Mouse (Mus musculus) intestine, postnatal 0 days (tissue): Measurements from ENCODE around the gene Araf. TPM values are rescaled to one million over a fixed set of nuclear protein-coding genes. Genes with fewer than 3 reads are reported as not detected.

ENCODE experiments used
- ATAC-seq: fragments of 200-750 bp; cut with Nextera tagmentation; 2 replicates; pipeline ENCODE4 v1.8.0; 2017; ENCODE audit warnings: mild to moderate bottlenecking, moderate TSS enrichment, moderate library complexity
- H3K27ac ChIP-seq: fragments of 300-500 bp; sonication (generic); 2 replicates; pipeline ENCODE4 v1.5.1; 2014; ENCODE audit warnings: mild to moderate bottlenecking, low read depth, low read length, moderate library complexity
- H3K27me3 ChIP-seq: fragments of 300-500 bp; sonication (generic); replicated peaks from 2 replicates; pipeline ENCODE4 v1.6.1; 2014; ENCODE audit warnings: low read length, mixed read lengths; ENCODE audit not compliant: control insufficient read depth, insufficient read depth
- H3K36me3 ChIP-seq: fragments of 300-500 bp; sonication (generic); 2 replicates; pipeline ENCODE4 v1.6.1; 2014; ENCODE audit warnings: mild to moderate bottlenecking, moderate library complexity; ENCODE audit not compliant: control insufficient read depth, insufficient read depth
- H3K4me1 ChIP-seq: fragments of 300-500 bp; sonication (generic); replicated peaks from 2 replicates; pipeline ENCODE4 v1.6.1; 2014; ENCODE audit warnings: antibody characterized with exemption, low read length, mixed read lengths; ENCODE audit not compliant: control insufficient read depth, insufficient read depth
- H3K4me2 ChIP-seq: fragments of 300-500 bp; sonication (generic); replicated peaks from 2 replicates; pipeline ENCODE4 v1.6.1; 2014; ENCODE audit warnings: low read depth, mild to moderate bottlenecking, moderate library complexity
- H3K4me3 ChIP-seq: fragments of 300-500 bp; sonication (generic); 2 replicates; pipeline ENCODE4 v1.5.1; 2014; ENCODE audit warnings: low read depth, low read length
- H3K9ac ChIP-seq: fragments of 300-500 bp; sonication (generic); 2 replicates; pipeline ENCODE4 v1.6.1; 2014; ENCODE audit warnings: mild to moderate bottlenecking, low read depth, low read length
- H3K9me3 ChIP-seq: fragments of 300-500 bp; sonication (generic); 2 replicates; pipeline ENCODE4 v1.6.1; 2016; ENCODE audit warnings: mixed run types; ENCODE audit not compliant: control insufficient read depth
- CTCF ChIP-seq: sonication (generic); IDR thresholded peaks from 2 replicates; pipeline ENCODE4 v1.5.1; 2016; ENCODE audit warnings: low read depth, mild to moderate bottlenecking, control low read depth, antibody characterized with exemption, moderate library complexity
- WGBS: fragments of 180-500 bp; shearing (Covaris S2); extraction: QIAGEN DNeasy Blood & Tissue Kit; methylation state at CpG from one replicate; pipeline ENCODE4 v1.1.7; 2014; 5-methylcytosine and 5-hydroxymethylcytosine counted together
- polyA plus RNA-seq: library from polyadenylated mRNA; unstranded; fragments of >200 nt; fragmentation: Nextera tagmentation; extraction: Ambion mirVana; gene quantifications from 2 replicates; pipeline ENCODE4 v1.2.1, GENCODE M21; 2015

Gene Araf
- polyA plus RNA-seq, 1 experiment from 2014 or later: 67.0 TPM

GRCm38 (mm10) chrX:20777619-20778018 is 20.0 kb upstream of the Araf start:
- Histone ChIP-seq H3K4me3 (no peak overlapping the region), H3K4me1 (no peaks in the 10 kb centered on the region), H3K9me3 (no peaks in the 10 kb centered on the region), H3K4me2 (no peak overlapping the region), H3K27me3 (no peaks in the 10 kb centered on the region), H3K36me3 (no peaks in the 10 kb centered on the region), H3K9ac (no peak overlapping the region), H3K27ac (no peak overlapping the region)
- no peak for TF ChIP-seq CTCF
- ATAC-seq: no peak

DNA sequence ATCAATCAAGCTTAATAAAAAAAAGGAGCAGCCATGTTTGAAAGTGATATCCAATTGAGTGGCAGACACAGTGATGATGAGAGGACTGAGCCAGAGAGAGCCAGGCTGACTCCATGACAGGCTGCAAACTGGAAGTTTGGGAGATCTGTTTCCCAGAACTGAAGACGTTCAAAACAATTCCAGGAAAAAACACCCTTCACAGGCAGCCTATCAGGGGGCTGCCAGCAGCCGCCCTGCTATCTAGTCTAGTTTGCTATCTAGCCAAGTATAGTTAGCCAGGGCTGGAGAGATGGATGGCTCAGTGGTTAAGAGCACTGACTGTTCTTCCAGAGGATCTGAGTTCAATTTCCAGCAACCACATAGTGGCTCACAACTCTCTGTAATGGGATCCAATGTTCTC is 10.3 kb upstream of the Araf start:
- ATAC-seq: no peak
- Histone ChIP-seq H3K4me1 (no peaks in the 10 kb centered on the region), H3K9me3 (no peaks in the 10 kb centered on the region), H3K27ac (no peak overlapping the region), H3K27me3 (no peaks in the 10 kb centered on the region), H3K4me2 (no peak overlapping the region), H3K9ac (no peak overlapping the region), H3K4me3 (no peak overlapping the region), H3K36me3 (no peaks in the 10 kb centered on the region)
- no peak for TF ChIP-seq CTCF
- WGBS: 62% methylated on average over 2 of the region's 2 CpGs

- Histone ChIP-seq H3K4me1 (no peaks in the 10 kb centered on the region), H3K9ac (no peak overlapping the region), H3K9me3 (no peaks in the 10 kb centered on the region), H3K27me3 (no peaks in the 10 kb centered on the region), H3K4me3 (no peak overlapping the region), H3K27ac (no peak overlapping the region), H3K4me2 (no peak overlapping the region), H3K36me3 (no peaks in the 10 kb centered on the region)
- ATAC-seq: no peak
- TF ChIP-seq CTCF: no peak
- 43% methylated on average over 3 of the region's 3 CpGs for WGBS
These were observed 5.2 kb upstream of the Araf start for GRCm38 (mm10) chrX:20792417-20792816.

DNA sequence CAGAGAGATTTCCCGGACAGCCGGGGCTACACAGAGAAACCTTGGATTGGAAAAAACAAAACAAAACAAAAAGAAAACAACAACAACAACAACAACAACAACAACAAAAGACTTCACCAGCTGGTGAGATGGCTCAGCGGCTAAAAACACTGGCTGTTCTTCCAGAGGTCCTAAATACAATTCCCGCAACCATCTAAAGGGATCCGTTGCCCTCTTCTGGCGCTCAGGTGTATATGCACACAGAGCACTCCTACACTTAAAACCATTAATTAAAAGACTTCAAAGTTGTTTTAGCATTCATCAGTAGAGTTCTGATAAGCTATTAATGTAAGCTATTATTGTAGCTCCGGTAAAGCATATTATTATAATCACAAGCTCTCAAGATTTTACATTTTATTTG is 4.4 kb upstream of the Araf start:
- Histone ChIP-seq H3K4me1 (no peaks in the 10 kb centered on the region), H3K4me2 (no peak overlapping the region), H3K36me3 (no peaks in the 10 kb centered on the region), H3K9me3 (no peaks in the 10 kb centered on the region), H3K9ac (no peak overlapping the region), H3K27me3 (no peaks in the 10 kb centered on the region), H3K27ac (no peak overlapping the region), H3K4me3 (no peak overlapping the region)
- TF ChIP-seq CTCF: peak; percentile 42
- WGBS: 65% methylated on average over 7 of the region's 7 CpGs
- ATAC-seq: no peak

DNA sequence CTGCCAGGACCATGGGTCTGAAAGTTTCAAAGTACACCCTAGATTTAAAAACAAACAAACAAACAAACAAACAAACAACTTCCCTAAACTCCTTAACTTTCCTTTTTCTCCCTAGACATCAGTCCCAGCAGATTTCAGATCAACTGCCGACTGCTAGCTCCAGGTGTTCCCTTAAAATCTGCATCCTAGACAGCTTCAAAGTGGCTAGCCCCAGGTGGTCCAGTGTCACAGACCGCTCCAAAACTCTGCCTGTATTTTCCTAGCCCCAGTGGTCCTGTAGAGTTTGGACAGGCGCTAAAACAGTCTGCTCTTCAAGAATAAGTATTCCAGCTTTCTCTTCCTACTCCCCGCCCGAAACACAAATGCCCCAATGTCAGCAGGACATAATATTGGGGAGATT is 3.4 kb upstream of the Araf start:
- Histone ChIP-seq H3K27ac (no peak overlapping the region), H3K4me2 (no peak overlapping the region), H3K4me1 (no peaks in the 10 kb centered on the region), H3K36me3 (no peaks in the 10 kb centered on the region), H3K27me3 (no peaks in the 10 kb centered on the region), H3K4me3 (no peak overlapping the region), H3K9me3 (no peaks in the 10 kb centered on the region), H3K9ac (no peak overlapping the region)
- WGBS: 47% methylated on average over 5 of the region's 5 CpGs
- ATAC-seq: no peak
- TF ChIP-seq CTCF: no peak

DNA sequence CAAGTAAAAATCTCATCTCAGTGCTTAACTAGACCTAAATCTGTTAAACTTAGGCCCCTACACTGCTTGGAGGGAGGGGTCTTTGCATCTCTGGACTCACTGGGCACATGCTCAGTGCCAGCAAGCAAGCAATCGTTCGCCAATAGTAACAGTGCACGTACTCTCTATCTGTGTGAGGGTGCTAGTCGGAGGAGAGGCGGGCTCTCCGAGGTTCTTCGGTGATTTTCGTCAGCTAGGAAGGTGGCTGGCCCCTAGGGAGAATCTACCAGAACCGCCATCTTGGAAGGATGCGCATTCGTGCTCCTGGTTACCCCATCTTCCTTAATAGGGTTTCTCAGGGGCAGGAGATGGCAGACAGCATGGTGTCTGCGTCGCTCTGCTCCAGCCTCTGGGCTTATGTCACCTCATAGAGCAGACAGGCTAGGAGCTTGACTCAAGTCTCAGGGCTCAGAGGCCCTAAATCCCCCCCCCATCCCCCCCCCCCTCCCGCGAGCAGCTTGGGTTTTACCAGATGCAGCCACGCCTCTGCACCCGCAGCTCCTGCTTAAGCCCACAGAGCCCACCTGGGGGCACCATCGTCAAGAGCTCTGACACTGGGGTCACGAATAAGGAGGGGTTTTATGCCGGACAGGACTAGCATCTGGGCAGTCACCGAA is 655 bp downstream of the Araf start:
- Histone ChIP-seq H3K27ac (peak overlapping the region; percentile 62; the same call in 1 of the 2 replicates), H3K27me3 (no peaks in the 10 kb centered on the region), H3K4me1 (no peaks in the 10 kb centered on the region), H3K9ac (peak overlapping the region; percentile 26; the same call in 1 of the 2 replicates), H3K9me3 (no peaks in the 10 kb centered on the region), H3K36me3 (no peaks in the 10 kb centered on the region), H3K4me3 (peak overlapping the region; percentile 38), H3K4me2 (peak overlapping the region; percentile 57)
- no peak for TF ChIP-seq CTCF
- 18% methylated on average over 21 of the region's 21 CpGs for WGBS
- ATAC-seq: peak; percentile 89
